Mouse (Mus musculus) myocyte (in vitro differentiated cells): ENCODE measurements at regions not wholly inside any gene's neighbourhood (a gene's known extent, or its start where the extent isn't known, plus 50 kb on each side); places are given as distances from the start of the nearest gene placed in this dataset.

Experiments used
- CEBPB ChIP-seq: IDR thresholded peaks from 2 replicates; pipeline ENCODE4 v1.6.1; 2011; ENCODE audit warnings: mild to moderate bottlenecking, moderate library complexity; ENCODE audit not compliant: poor library complexity, insufficient read depth, severe bottlenecking
- E2F4 ChIP-seq: IDR thresholded peaks from one replicate; pipeline ENCODE4 v1.6.1; 2011; ENCODE audit warnings: mild to moderate bottlenecking, control low read depth, moderate library complexity; ENCODE audit not compliant: insufficient read depth
- MAX ChIP-seq: IDR thresholded peaks from one replicate; pipeline ENCODE4 v1.6.1; 2011; ENCODE audit warnings: low read depth, mild to moderate bottlenecking, control low read depth
- MYOD1 ChIP-seq, 3 experiments: IDR thresholded peaks; one replicate each; pipeline ENCODE4 v1.6.1; 2011; ENCODE audit warnings: control low read depth in 2 of 3, low read depth in 2 of 3, mild to moderate bottlenecking in 2 of 3, moderate library complexity in 1 of 3; ENCODE audit not compliant: insufficient read length in 2 of 3, control insufficient read depth in 1 of 3
- MYOG ChIP-seq, 3 experiments: IDR thresholded peaks; one replicate each; pipeline ENCODE4 v1.6.1; 2011; ENCODE audit warnings: control low read depth in 2 of 3, low read depth in 2 of 3, mild to moderate bottlenecking in 2 of 3; ENCODE audit not compliant: insufficient read length in 2 of 3, control insufficient read depth in 1 of 3, insufficient read depth in 1 of 3
- POLR2A ChIP-seq: IDR thresholded peaks from one replicate; pipeline ENCODE4 v1.6.1; 2011; ENCODE audit warnings: low read depth, mild to moderate bottlenecking, control low read depth, moderate library complexity; ENCODE audit not compliant: insufficient read length
- POLR2AphosphoS2 ChIP-seq: IDR thresholded peaks from one replicate; pipeline ENCODE4 v1.6.1; 2011; ENCODE audit warnings: low read depth, control low read depth; ENCODE audit not compliant: insufficient read length
- REST ChIP-seq: IDR thresholded peaks from one replicate; pipeline ENCODE4 v1.6.1; 2011; ENCODE audit warnings: mild to moderate bottlenecking, control low read depth, moderate library complexity; ENCODE audit not compliant: insufficient read depth, insufficient read length
- SRF ChIP-seq: IDR thresholded peaks from one replicate; pipeline ENCODE4 v1.6.1; 2011; ENCODE audit warnings: low read depth; ENCODE audit not compliant: control insufficient read depth, insufficient read length
- TCF12 ChIP-seq: IDR thresholded peaks from one replicate; pipeline ENCODE4 v1.6.1; 2011; ENCODE audit warnings: mild to moderate bottlenecking, control low read depth; ENCODE audit not compliant: poor library complexity, insufficient read depth, severe bottlenecking
- TCF3 ChIP-seq: IDR thresholded peaks from one replicate; pipeline ENCODE4 v1.6.1; 2011; ENCODE audit warnings: low read depth, control low read depth; ENCODE audit not compliant: insufficient read length
- USF1 ChIP-seq: IDR thresholded peaks from one replicate; pipeline ENCODE4 v1.6.1; 2011; ENCODE audit warnings: low read depth, mild to moderate bottlenecking, control low read depth, moderate library complexity

DNA sequence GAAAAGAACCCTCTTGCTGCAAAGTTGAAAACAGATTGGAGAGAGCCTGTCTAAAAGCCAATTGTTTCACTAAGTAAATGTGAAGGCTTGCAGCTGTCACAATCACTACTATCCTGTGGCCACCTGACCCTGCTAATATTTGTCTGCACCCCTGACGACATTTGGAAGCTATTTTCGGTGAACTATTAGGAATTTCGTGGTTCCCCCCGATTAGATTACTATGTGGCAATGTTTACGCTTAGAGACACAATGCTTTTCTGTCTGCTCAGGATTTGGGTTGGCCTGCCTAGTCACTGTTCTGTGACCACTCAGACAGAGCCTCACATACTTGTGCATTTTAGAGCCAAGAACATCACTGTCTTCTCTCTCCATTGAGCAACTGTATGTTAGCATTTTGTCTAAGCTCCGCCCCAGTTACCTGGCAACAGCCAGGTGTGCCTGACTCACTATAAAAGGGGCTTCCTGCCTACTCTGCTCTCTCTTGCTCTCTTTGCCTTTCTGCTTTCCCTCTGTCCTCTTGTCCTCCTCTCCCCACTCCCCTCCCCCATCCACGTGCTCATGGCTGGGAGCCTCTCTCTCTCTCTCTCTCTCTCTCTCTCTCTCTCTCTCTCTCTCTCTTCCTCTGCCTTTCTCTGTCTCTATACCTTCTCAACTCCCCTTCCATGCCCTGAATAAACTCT is 59.6 kb upstream of the Efna5 start:
- TF ChIP-seq USF1 (no peak), E2F4 (no peak), POLR2A (no peak), POLR2AphosphoS2 (no peak), MAX (no peak), TCF12 (peak; percentile 23), CEBPB (peak; percentile 7; the same call in 1 of the 2 replicates), MYOD1 (IDR thresholded peaks at IDR 0.05; ENCODE audit: control insufficient read depth in 1 of 3, insufficient read length in 2 of 3, low read depth in 2 of 3) (peak; percentile 53 to 83 (median 82)), SRF (no peak), MYOG (IDR thresholded peaks at IDR 0.05; ENCODE audit: control insufficient read depth in 1 of 3, insufficient read depth in 1 of 3, insufficient read length in 2 of 3, low read depth in 2 of 3) (no peak), REST (no peak), TCF3 (no peak)
